Mouse (Mus musculus): Measurements from ENCODE around the gene Ptbp2. TPM values are rescaled to one million over a fixed set of nuclear protein-coding genes. Genes with fewer than 3 reads are reported as not detected.

The Ptbp2 gene
- polyA plus RNA-seq (2021; fragmentation: Nextera tagmentation) = 48.1 and 52.4 TPM in 2 replicates
- long read RNA-seq, experiment 1, transcript Ptbp2-213 (14 exons, 3,777 nt) = major isoform, 53 of 141 reads
- long read RNA-seq, experiment 1, transcript Ptbp2-201 (14 exons, 3,364 nt) = minor isoform, 34 of 141 reads
- long read RNA-seq, experiment 1, partial matches to known transcripts = 22 of 141 reads
- long read RNA-seq, experiment 1, other reads (novel, unspliced or antisense) = 31 of 141 reads
- long read RNA-seq, experiment 2, full-length matches to known transcripts = 447 of 543 reads
- long read RNA-seq, experiment 2, partial matches to known transcripts = 21 of 543 reads
- long read RNA-seq, experiment 2, other reads (novel, unspliced or antisense) = 75 of 543 reads

GRCm38 (mm10) chr3:119784366-119784765, at the start of gene Ptbp2:
Ptbp2 (minus strand) TSS chr3:119784466.

Small RNA genes within 50 kb of the gene (microRNA-seq; reads per million reads assigned to microRNA genes)
- gene Gm24744 = not detected

Data from layer of hippocampus, adult 6 months (tissue).